Mouse (Mus musculus): ENCODE results near the gene Ddx47.

Ddx47 gene

DNA sequence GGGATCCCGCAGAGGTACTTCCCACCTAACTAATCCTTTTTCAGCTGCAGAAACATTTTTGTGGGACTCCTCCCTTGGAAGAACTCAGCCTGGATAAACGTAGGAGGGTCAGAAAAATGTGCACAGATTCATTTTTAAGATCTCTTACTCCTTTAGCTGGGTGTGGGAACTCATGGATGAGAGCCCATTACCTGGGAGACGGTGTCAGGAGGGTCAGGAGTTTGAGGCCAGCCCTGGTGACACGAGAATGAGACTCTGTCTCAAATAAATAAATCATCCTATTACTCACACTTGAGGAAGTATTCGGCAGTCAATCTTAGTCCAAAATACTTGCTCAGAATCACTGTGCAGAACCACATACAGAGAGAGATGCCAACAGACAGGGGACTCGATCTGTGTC lies 58.4 kb downstream of the Ddx47 start:
- no peak for DNase-seq (ENCODE audit: low spot score)

DNA sequence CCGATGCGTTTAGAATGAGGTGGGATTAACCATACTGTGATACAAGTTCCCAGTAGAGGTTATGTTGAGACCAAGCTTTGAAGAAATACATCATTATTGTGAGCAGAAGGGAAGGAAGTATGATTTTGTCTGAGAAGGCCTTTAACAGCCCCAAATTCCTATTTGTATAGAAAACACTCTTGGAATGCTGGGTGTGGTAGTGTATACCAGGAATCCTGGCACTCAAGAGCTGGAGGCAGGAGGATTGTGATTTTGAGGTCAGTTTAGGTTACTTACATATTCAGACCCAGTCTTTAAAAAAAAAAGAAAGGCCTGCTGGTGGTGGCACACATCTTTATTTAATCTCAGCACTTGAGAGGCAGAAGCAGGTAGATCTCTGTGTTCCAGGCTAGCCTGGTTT lies 58.9 kb downstream of the Ddx47 start:
- no peak for DNase-seq (ENCODE audit: low spot score)
